Mouse (Mus musculus) ovary, adult 18-20 months (tissue): ENCODE measurements around the gene Myh3.

Experiments used
- DNase-seq: peaks from one replicate; pipeline ENCODE4 v3.0.0; 2022; ENCODE audit warnings: low spot score, mixed read lengths

Gene Myh3

DNA sequence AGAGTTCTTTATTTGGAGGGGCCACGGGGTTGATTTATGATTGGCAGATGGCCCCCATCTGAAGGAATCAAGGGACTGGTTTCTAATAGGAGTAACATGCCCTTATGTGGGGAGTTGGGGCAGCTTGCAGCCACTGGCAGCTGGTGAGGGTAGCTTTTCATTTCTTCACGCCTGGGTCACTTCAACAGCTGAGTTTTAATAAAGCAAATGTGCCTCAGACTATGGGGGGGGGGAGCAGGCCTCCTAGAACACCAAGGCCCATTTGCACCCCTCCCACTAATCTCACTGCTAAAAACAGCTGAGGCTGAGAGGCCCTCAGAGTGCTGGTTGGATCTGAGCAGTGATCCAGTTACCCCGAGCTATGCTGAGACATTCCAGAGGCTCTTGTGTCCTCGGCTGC is 27.6 kb downstream of the Myh3 start:
- no peak for DNase-seq

DNA sequence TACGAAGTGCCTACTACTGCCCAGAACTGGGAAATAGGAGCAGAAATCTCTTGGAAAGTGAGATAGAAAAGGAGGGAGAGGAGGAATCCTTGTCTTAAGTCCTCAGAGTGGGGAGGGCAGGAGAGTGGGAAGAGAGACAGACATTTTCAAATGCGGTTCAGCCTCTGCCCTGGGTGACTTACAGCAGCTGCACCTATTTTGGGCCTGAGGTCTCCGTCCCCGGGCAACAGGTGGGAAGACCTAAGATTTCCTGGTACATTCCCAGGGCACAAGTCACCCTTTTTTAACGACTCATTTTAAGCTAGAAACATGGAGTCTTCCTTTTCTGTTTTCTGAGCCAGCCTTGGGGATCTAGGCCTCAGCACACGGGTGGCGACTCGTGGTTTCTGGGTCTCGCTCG is 28.9 kb downstream of the Myh3 start:
- no peak for DNase-seq

DNA sequence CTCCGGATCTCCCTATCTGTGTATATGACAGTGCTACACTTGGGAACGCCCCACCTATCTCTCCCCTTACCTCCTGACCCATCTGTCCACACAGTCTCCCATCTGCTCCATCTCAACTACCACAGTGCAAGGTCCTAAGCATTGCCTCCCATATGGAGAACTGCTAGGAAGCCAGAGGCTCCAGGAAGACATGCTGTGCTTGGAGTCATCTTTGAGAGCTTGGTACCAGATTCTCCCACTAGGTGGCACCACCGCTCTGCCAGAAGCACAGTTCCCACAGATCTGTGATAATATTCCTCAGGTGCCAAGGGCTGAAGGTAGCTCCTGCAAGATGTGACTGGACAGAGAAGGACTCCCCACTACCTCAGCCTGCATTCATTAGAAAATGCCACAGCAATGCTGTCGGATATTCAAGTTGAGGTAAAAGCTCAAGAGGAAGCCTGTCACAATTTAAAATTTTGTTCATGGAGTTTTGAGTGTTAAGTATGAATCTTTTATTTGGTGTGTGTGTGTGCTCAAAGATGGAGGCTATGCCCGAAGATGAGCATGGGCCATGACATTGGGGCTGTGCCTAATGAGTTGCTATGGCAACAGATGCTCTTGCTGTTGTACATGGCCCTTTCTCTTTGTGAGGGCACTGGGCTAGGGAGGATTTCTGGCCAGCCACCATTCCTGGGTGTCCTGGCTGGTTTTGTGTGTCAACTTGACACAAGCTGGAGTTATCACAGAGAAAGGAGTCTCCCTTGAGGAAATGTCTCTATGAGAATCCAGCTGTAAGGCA is 32.3 kb downstream of the Myh3 start:
- peak; percentile 18 for DNase-seq

DNA sequence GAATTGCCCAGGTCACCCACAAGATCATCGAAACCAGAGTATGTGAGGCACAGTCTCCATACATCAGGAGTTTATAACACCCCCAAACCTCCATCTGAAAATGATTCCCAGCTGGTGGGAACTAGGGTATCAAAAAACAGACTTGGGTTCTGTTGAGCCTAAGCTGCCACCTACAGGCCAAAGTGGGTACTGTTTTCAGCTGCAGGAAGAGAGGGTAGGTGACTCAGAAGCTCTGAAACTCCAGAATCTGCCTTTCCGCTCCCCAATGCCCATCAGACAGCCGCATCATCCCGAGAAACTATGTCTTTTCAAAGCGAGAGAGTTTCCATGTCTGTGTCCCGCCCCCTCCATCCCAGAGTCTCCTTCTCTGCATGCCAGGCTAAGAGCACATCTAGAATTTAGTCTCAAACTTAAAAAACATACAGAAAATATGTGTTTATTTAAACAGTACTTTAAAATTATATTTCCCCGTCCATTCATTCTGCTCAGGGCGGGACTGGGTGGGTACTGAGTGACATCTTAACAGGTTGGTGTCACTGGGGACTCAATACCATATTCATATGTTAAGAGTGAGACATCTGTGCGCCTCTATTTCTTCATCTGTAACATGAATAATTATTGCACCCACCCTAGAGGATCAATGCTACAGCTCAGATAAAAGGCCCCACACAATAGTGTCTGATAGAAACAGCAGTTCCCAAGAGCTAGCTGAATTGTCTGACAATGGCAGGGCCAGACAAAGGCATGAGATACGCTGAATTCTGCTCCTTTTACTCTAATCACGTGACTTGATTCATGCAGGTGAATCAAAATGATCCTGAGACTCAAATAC is 34.1 kb downstream of the Myh3 start:
- DNase-seq: no peak

DNA sequence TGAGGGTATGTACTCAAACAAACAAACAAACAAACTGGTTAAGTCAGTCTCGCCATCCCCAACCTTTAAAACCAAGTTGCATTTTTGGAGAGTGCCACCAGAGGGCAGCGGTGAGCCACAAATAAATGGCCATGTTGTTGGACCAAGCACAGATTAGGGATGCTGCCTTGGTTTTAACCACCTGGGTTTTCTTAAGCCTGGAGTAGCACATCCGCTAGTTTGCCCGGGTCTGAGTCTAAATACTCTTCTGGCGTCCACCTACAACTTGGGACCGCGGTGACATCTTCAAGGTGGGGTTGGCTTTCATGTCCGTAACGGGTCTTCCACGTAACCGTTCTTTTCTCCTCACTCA is 34.7 kb downstream of the Myh3 start:
- DNase-seq: no peak

DNA sequence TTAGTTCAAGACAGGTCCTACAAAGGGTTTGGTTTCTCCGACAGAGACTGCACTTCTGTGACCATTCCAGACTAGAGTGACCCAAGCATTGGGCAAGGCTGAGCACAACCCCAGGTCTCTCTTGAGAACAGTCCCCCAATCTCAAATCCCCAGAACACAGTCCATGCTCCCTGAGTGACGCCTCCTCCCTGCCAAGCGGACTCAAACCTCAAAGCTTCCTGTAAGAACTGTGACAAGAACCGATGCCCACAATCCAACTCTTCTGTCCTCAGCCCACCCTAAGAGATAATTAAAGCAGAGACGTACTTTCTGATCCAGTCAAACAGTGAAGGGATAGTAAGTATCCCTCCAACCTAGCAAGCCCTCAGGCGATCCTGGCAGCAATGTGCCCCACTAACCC is 35.3 kb downstream of the Myh3 start:
- no peak for DNase-seq

DNA sequence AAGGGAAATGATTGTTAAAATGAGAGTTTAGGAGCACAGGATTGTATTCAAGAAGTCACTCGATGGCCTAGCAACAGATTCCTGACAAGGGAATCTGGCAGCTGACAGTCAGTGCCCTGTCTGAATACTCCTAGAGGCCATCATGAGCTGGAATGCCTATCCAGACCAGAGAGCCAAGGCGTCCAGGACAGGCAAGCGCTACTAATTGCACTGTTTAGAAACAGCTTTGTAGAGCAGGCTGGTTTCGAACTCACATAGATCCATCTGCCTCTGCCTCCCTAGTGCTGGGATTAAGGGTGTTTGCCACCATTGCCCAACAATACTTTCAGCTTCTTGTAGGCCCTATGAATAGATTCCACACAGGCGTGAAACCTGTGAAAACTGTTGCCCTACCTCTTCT is 36.2 kb downstream of the Myh3 start:
- no peak for DNase-seq

DNA sequence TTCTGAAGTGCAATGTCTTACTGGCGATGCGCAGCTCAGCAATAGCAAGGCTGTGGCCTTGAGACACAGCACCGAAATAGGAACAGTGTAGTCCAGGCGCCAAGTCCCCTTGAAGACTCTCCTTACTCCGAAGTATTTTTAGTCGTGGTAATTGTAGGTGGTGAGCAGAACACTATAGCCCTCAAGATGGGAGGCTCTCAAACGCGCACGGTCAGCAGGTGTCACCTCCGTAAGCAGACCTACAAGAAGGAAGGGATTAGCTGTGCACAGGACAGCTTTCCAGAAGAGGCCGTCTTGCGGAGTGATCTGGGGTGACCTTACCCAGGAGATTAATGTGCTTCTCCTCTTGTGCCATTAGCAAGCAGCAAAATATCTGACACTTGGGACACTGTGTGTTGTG is 36.8 kb downstream of the Myh3 start:
- no peak for DNase-seq

DNA sequence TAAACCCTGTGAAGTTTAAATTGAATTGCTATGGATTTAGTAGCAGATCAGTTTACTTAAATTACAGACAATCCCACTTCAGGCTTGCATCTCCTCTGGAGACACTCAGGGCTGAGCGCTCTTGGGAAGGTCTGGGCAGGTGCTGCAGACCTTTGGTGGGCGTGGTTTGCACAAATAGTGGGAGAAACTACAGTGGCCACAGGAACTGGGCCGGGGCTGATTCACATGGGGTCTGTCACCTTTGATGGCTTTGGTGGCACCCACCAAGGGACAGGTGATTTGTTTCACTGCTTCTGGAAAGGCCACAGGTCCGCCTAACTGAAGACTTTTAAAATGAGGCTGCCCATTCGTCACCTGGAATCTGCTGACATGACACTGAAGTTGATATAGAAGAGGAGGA is 38.6 kb downstream of the Myh3 start:
- no peak for DNase-seq

DNA sequence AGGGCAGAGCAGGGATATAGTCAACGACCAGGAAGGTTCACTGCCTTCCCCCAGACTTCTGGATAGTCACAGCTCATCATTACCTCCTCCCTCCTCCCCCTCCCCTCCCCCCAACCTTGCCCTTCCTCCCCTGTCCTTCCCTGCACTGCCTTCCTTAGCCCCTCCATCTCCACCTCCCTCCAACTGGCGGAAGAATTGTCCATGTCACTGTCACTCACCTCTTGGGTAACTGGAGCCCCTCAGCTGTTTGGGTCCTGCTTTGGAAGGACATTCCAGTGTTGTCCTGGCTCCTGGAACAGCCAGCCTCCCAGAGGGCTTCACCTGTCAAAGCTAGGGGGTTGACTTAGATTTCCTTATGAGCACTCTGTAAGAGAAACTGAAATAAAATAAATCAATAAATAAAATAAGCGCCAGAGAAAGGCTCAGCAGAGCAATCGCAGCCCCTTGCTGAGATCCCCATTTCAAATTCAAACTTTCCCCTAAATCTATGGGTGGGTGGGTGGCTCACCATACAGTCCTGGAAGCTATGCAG is 41.5 kb downstream of the Myh3 start:
- DNase-seq: no peak

DNA sequence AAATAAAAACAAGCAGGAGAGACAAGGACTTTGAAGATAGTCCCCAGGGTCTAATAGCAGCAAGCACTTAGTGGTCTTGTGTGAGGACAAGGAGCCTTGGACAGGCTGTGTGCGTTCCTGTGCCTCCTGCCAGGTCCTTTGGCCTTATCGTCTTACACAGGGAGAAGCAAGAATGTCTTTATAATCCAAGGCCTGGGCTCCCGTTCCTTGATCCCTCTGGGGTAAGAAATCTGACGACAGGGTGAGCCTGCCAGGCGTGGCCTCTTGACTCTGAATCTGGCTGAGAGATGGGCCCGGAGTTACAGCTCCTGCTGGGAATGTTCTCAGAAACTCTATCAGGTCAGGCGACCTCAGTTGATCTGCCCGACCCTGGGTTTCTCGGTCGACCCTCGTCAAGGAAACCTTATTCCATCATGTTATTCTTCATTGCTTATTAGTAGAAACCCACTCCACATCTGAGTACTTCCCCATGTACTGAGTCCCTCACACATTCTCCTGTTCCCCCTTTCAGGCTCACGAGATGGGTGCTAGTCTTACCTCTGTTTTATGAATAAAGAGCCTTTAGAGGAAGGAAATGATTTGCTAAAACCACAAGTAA is 42.7 kb downstream of the Myh3 start:
- DNase-seq: no peak

DNA sequence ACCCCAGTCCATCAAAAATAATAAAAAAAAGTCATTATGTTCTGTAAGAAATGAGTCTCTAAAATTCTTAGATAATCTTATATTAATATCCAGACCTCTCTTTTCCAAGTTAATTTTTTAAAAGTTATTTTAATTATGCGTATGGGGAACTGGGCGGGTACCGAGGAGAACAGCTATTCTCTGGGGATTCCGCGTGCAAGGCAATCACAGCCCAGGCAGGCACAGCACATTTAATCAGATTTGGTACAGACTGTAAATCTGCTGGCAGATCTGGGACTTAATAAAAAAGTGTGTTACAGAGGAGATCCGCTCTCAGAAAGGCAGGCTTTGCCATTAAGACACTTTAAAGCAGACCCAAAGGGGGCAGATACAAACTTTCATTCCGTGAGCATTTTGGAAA is 46.8 kb downstream of the Myh3 start:
- no peak for DNase-seq

DNA sequence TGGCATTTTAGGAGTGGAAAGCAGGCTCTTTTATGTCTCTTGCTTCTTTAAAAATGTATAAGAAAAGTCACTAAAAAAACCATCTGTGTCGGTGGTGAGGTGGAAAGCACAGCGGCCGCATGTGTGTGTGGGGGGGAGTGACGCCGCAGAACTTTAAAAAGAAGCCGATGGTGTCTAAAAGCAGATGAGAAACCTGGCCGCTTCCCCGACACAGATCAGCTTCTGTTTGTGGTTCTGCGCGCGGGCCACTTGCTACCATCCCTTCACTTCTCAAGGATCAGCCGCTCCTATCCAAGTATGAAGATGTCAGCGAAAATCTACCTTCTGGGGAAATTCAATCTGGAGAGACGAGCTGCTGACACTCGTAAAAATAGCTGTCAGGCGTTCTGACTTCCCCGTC is 47.3 kb downstream of the Myh3 start:
- DNase-seq: no peak

DNA sequence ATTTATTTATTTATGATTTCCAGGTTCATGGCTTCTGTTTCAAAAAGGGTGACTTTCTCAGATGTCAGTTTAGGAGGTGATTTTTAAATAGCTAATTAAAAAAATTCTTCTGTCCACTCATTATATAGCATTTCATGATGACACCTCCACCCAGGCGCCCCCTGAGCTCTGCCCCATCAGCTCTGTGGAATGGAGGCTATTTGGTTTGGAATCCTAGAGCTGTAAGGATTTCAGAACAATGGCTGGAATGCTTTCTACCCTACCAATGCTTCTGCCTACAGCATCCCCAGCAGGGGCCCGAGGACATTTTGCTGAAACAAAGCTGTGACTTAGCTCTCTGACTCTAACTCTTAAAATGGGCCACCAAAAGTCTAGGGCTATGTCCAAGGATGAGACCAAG is 55.4 kb downstream of the Myh3 start:
- DNase-seq: no peak

DNA sequence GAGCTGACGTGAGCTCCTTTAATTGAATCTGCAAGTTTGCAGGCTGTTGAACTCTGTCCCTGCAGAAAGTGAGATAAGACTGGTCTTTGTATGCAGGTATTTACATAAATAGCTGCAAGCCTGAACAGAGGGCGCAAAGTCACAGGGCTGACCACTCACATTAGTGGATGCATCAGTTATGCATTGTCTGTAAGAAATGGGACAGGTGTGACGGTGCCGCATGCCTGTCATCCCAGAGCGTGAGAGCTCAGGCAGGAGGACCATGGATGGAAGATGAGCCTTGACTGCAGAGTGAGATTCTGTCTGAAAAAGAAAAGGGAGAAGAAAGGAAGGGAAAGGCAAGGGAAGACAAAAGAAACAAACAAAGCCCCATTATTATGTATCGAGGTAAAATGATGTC is 56.6 kb downstream of the Myh3 start:
- DNase-seq: no peak

DNA sequence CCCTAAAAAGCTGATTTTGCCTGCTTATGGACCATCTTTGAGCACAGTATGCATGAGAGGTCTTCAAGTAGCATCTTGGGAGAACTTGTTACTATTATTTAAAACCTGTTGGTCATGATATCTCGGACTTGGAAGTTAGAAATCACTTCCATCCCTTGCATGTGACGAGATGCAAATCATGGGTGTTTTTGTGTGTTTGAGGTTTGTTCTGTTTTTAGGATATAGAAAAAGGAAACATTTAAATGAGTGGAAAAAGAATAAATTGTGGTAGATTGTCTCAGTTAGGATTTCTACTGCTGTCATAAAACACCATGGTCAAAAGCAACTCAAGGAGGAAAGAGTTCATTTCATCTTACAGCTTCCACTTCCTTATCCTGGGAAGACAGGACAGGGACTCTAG is 57.4 kb downstream of the Myh3 start:
- DNase-seq: no peak

DNA sequence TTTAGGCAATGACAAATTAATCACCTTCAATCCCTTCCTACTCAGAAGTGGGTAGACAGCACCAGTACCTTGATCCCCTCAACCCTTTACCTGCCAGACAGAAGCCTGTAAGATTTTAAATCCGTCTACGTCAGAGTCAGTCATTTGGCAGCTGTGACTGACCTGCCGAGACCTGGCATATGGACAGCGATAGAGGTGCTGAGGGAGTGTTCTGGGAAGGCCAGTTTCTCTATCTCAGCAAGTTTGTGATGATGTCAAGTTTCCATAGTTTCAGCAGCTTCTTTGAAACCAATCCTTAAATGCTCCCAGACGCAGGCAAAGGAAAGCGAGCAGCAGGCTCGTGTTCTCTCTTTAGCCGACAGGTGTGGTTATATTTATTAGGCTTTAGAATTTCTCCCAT is 61.5 kb downstream of the Myh3 start:
- DNase-seq: no peak

DNA sequence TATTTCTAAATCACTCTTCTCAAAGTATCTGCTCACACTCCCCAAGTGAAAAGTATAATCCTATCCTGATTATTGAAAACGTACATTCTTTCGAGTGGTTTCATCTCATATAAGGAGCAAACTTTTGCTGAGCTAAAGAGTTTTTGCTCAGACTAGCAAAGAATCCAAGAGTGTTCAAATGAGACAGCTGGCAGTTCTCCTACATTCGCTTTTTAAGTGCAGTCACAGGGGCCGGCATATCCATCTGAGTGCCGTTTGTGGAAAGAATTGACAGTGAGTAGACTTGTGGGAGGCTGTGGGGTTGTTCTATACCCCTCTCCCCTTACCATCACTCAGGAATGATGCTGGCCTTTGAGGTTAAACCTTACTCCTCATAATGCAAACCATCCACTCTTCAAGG is 62.1 kb downstream of the Myh3 start:
- no peak for DNase-seq

DNA sequence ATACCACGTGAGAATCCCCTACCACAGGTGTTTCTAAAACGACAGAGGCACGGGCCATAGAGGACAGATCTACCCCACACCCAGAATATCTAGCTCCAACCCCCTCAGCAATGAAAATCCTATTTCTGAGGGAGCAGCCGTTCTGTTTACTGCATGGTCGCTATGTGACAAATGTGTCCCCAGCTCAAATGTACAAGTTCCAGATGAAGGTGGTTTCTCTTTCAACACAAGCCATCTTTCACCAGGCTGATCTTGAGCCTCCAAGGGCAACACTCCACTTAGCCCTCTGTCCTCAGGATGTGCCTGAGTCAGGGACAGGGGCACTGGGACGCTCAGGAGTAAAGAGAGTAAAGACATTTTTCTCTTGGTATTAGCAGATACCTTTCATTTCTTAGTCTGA is 62.9 kb downstream of the Myh3 start:
- no peak for DNase-seq

DNA sequence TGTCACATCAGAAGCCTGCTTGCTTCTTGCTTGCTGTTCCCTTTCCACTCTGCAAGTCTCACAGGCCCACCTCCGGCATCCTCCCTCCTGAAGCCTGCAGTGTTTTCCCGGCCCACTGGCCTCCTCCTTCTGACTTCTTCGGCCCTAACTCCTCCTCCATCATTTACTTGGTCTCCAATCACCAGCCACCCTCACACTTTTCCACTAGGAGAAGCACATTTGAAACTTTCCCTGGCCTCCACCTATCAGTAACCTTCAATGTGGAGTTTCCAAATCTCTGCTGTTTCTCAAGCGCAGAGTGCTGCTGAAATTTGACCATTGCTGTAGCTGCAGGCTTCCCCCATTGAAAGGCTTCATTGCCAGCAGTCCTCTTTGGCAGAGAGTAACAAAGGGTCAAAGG is 63.9 kb downstream of the Myh3 start:
- no peak for DNase-seq

DNA sequence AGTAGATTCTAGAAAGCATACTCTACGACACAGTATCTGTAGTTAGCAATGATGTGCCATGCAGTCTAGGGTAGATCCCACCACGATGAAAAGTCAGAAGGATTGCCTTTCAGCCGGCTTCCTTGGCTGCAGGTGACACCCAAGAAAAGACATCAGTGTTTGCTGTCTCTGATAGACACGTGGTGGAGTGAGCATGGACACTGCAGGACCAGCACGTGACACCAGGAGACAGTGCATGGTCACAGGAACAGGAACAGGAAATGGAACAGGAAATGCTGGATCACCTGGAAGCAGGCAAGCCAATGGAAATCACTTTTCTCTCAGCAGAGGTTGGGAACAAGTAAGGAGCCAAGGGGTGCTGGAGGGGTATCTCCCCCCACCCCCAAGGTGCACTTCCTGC is 65.0 kb downstream of the Myh3 start:
- DNase-seq: no peak

DNA sequence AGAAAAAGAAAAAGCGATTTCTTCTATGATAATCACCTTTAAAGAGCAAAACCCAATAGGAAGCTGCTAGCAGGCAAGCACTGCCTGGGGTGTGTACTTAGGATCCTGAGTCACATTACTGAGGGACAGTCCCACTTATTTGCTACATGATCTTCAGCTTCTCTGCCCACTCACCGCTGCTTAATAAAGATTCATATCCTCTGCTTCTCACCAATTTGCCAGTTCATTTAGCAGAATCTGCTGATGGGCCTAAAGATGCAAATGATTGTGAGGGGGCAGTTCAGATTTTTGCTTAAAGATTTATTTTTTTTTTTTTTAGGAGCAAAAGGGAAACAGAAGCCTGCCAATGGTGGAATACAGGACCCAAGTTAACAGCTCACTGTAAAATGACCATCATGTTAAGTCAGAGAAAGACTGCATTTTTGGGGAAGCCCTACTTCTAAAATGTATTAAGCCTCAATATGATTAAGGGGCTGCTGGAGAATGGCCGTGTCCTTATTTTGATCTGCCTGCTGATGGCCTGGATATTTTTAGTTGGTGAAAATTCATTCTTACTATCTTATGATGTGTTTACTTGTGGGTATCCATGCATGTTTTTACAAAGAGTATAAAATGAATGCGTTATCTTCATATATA is 65.9 kb downstream of the Myh3 start:
- DNase-seq: no peak
